Mouse (Mus musculus) brain, embryonic 14.5 days (tissue): ENCODE measurements around the gene Arhgap22.

Experiments
- CTCF ChIP-seq: fragments of 200-500 bp; IDR thresholded peaks from 2 replicates; pipeline ENCODE4 v1.5.1; 2012; ENCODE audit warnings: inconsistent platforms, mild to moderate bottlenecking, moderate library complexity, borderline replicate concordance; ENCODE audit not compliant: insufficient read depth, insufficient read length; ENCODE audit errors: extremely low read depth
- POLR2A ChIP-seq: fragments of 200-500 bp; IDR thresholded peaks from 2 replicates; pipeline ENCODE4 v1.6.1; 2012; ENCODE audit warnings: mild to moderate bottlenecking, inconsistent platforms, borderline replicate concordance; ENCODE audit not compliant: poor library complexity, insufficient read depth, insufficient read length, severe bottlenecking; ENCODE audit errors: extremely low read depth

- TF ChIP-seq POLR2A (no peak), CTCF (no peak)
These were observed 129.4 kb downstream of the Arhgap22 start for GRCm38 (mm10) chr14:33343131-33343725.
